Mouse (Mus musculus): ENCODE results near the gene Limd2. TPM values are rescaled to one million over a fixed set of nuclear protein-coding genes. Genes with fewer than 3 reads are reported as not detected.
"Not testable (repeated sequence)": the region's sequence is repeated elsewhere in the genome, so short reads cannot be mapped to it uniquely, and the experiment has no call there.

The Limd2 gene
- polyA plus RNA-seq, 1 experiment from 2014 or later, result 298 TPM

GRCm38 (mm10) chr11:106126727-106127373 lies 33.8 kb downstream of the Limd2 start:
- not testable (repeated sequence) for H3K9me3 ChIP-seq (ENCODE audit: control insufficient read depth, low read length); H3K4me2 ChIP-seq (replicated peaks; ENCODE audit: low read depth, low read length); DNase-seq (ENCODE audit: low spot score); H3K27ac ChIP-seq (ENCODE audit: low read depth, low read length); H3K36me3 ChIP-seq (ENCODE audit: control insufficient read depth, insufficient read depth, low read length); H3K9ac ChIP-seq (ENCODE audit: low read depth, low read length); H3K4me3 ChIP-seq (ENCODE audit: low read depth, low read length); ATAC-seq (ENCODE audit: low FRiP score); H3K27me3 ChIP-seq (ENCODE audit: control insufficient read depth, insufficient read depth, low read length); H3K4me1 ChIP-seq (replicated peaks; ENCODE audit: control insufficient read depth, insufficient read depth, low read length)
- 96% methylated on average over 4 of the region's 6 CpGs for WGBS

DNA sequence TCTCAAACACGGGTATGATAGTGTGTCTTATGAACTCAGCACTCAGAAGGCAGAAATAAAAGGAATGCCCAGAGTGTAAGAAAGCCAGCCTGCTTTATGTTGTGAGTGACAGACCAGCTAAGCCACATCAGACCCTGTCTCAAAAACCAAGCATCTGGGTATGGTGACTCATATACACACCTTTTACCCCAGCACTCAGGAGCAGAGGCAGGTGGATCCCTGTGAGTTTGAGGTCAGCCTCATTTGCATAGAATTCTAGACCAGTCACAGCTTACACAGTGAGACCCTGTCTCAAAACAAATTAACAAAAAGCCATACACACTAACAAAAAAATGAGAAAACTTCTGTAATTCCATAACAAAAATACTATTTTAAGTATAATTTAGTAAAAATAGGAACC lies 34.8 kb downstream of the Limd2 start:
- H3K4me1 ChIP-seq (replicated peaks; ENCODE audit: control insufficient read depth, insufficient read depth, low read length), result no peaks in the 10 kb centered on the region
- no peak for DNase-seq (ENCODE audit: low spot score)
- no peak overlapping the region for H3K9ac ChIP-seq (ENCODE audit: low read depth, low read length)
- H3K4me3 ChIP-seq (ENCODE audit: low read depth, low read length), result no peak overlapping the region
- no peaks in the 10 kb centered on the region for H3K27me3 ChIP-seq (ENCODE audit: control insufficient read depth, insufficient read depth, low read length)
- H3K36me3 ChIP-seq (ENCODE audit: control insufficient read depth, insufficient read depth, low read length), result 0 out of 2 replicates have a peak, but pooled peaks cover 2% of the 10 kb centered on the region
- no peaks in the 10 kb centered on the region for H3K9me3 ChIP-seq (ENCODE audit: control insufficient read depth, low read length)
- H3K27ac ChIP-seq (ENCODE audit: low read depth, low read length), result no peak overlapping the region
- 89% methylated on average over 1 of the region's 1 CpGs for WGBS
- no peak overlapping the region for H3K4me2 ChIP-seq (replicated peaks; ENCODE audit: low read depth, low read length)
- ATAC-seq (ENCODE audit: low FRiP score), result no peak

DNA sequence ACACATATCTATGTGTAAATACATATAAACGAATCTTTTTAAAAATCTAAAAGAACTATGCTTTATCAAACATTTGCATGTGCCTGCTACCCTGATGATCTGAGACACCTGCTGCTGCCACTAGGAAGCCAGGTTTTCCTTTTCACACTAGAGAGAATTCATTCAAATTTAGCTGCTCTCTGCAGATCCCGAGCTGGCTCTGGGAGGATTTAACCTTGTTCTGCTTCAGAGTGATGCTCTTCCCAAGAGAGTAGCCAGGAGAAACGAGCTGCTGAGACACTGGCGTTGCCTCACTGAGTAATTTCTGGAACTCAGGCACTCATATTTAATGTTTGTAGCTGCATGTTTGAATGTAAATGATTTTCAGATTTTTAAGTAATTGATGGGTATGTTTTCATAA lies 35.9 kb downstream of the Limd2 start:
- H3K9ac ChIP-seq (ENCODE audit: low read depth, low read length), result no peak overlapping the region
- DNase-seq (ENCODE audit: low spot score), result no peak
- no peaks in the 10 kb centered on the region for H3K4me1 ChIP-seq (replicated peaks; ENCODE audit: control insufficient read depth, insufficient read depth, low read length)
- no peak overlapping the region for H3K27ac ChIP-seq (ENCODE audit: low read depth, low read length)
- no peaks in the 10 kb centered on the region for H3K27me3 ChIP-seq (ENCODE audit: control insufficient read depth, insufficient read depth, low read length)
- no peaks in the 10 kb centered on the region for H3K36me3 ChIP-seq (ENCODE audit: control insufficient read depth, insufficient read depth, low read length)
- ATAC-seq (ENCODE audit: low FRiP score), result no peak
- no peak overlapping the region for H3K4me2 ChIP-seq (replicated peaks; ENCODE audit: low read depth, low read length)
- H3K9me3 ChIP-seq (ENCODE audit: control insufficient read depth, low read length), result no peaks in the 10 kb centered on the region
- H3K4me3 ChIP-seq (ENCODE audit: low read depth, low read length), result no peak overlapping the region
- 87% methylated on average over 4 of the region's 4 CpGs for WGBS

DNA sequence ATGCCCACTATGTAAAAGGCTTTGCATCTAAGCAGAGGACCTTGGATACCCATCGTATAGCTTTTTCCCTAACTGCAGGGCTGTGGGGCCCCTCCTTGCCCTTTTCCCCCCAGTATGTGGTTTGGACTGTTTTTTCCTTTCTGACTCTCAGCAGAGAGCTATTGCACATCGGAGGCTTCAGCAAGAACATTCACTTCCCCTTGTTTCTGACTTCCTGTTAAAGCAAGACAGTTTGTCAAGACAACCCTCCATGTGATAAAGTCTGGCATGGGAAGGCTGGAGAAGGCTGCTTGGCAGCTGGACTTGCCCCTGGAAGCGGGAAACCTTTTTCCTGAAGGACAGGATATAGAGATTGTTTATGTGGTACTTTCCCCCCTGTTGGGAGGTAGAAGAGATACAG lies 37.9 kb downstream of the Limd2 start:
- H3K9me3 ChIP-seq (ENCODE audit: control insufficient read depth, low read length), result no peaks in the 10 kb centered on the region
- H3K36me3 ChIP-seq (ENCODE audit: control insufficient read depth, insufficient read depth, low read length), result no peaks in the 10 kb centered on the region
- WGBS, result 87% methylated on average over 3 of the region's 3 CpGs
- no peak overlapping the region for H3K9ac ChIP-seq (ENCODE audit: low read depth, low read length)
- no peaks in the 10 kb centered on the region for H3K27me3 ChIP-seq (ENCODE audit: control insufficient read depth, insufficient read depth, low read length)
- no peak overlapping the region for H3K4me3 ChIP-seq (ENCODE audit: low read depth, low read length)
- no peak overlapping the region for H3K27ac ChIP-seq (ENCODE audit: low read depth, low read length)
- no peak overlapping the region for H3K4me2 ChIP-seq (replicated peaks; ENCODE audit: low read depth, low read length)
- ATAC-seq (ENCODE audit: low FRiP score) (no peak), DNase-seq (ENCODE audit: low spot score) (no peak)
- no peaks in the 10 kb centered on the region for H3K4me1 ChIP-seq (replicated peaks; ENCODE audit: control insufficient read depth, insufficient read depth, low read length)

GRCm38 (mm10) chr11:106122221-106122620 lies 38.4 kb downstream of the Limd2 start:
- Histone ChIP-seq H3K27me3 (ENCODE audit: control insufficient read depth, insufficient read depth, low read length) (no peaks in the 10 kb centered on the region), H3K4me1 (replicated peaks; ENCODE audit: control insufficient read depth, insufficient read depth, low read length) (no peaks in the 10 kb centered on the region), H3K9me3 (ENCODE audit: control insufficient read depth, low read length) (no peaks in the 10 kb centered on the region), H3K36me3 (ENCODE audit: control insufficient read depth, insufficient read depth, low read length) (no peaks in the 10 kb centered on the region), H3K9ac (ENCODE audit: low read depth, low read length) (no peak overlapping the region), H3K27ac (ENCODE audit: low read depth, low read length) (no peak overlapping the region), H3K4me2 (replicated peaks; ENCODE audit: low read depth, low read length) (no peak overlapping the region), H3K4me3 (ENCODE audit: low read depth, low read length) (no peak overlapping the region)
- no peak for DNase-seq (ENCODE audit: low spot score)
- 97% methylated on average over 5 of the region's 5 CpGs for WGBS
- ATAC-seq (ENCODE audit: low FRiP score), result no peak

DNA sequence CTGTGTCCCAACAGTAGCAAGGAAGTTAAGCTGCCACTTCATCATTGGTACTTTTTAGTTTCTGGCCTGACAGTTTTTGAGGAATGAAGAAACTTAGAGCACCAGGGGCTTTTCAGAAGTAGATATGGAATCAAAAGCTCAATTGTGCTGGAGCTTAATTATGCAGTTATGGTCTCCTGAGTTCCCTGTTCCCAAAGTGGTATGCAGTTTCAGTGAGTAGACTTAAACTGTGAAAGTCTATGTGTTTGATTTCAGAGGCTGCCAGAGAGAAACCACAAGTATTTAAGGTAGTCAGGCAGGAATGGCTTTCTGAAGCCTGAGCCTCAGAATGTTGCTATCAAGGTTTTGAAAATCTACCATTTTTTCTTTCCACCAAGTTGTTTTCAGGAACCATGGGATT lies 49.0 kb downstream of the Limd2 start:
- ATAC-seq (ENCODE audit: low FRiP score) (no peak), DNase-seq (ENCODE audit: low spot score) (no peak)
- Histone ChIP-seq H3K36me3 (ENCODE audit: control insufficient read depth, insufficient read depth, low read length) (0 out of 2 replicates have a peak, but pooled peaks cover 3% of the 10 kb centered on the region), H3K27ac (ENCODE audit: low read depth, low read length) (no peak overlapping the region), H3K27me3 (ENCODE audit: control insufficient read depth, insufficient read depth, low read length) (no peaks in the 10 kb centered on the region), H3K9me3 (ENCODE audit: control insufficient read depth, low read length) (no peaks in the 10 kb centered on the region), H3K9ac (ENCODE audit: low read depth, low read length) (no peak overlapping the region), H3K4me3 (ENCODE audit: low read depth, low read length) (no peak overlapping the region), H3K4me1 (replicated peaks; ENCODE audit: control insufficient read depth, insufficient read depth, low read length) (no peaks in the 10 kb centered on the region), H3K4me2 (replicated peaks; ENCODE audit: low read depth, low read length) (no peak overlapping the region)

Other genes starting within 250 kb of the Limd2 start
- 17.6 and 20.9 TPM in 2 replicates for gene Cyb561, start 207.5 kb downstream of the Limd2 start, polyA plus RNA-seq (2014; fragmentation: Nextera tagmentation; extraction: Ambion mirVana)
- gene Ace, start 192.9 kb downstream of the Limd2 start, polyA plus RNA-seq (2014; fragmentation: Nextera tagmentation; extraction: Ambion mirVana), result 0.46 and 0.53 TPM in 2 replicates
- not detected in 2 replicates for gene Ace3, start 166.2 kb downstream of the Limd2 start, polyA plus RNA-seq (2014; fragmentation: Nextera tagmentation; extraction: Ambion mirVana)
- 0.46 and 0.75 TPM in 2 replicates for gene Kcnh6, start 152.7 kb downstream of the Limd2 start, polyA plus RNA-seq (2014; fragmentation: Nextera tagmentation; extraction: Ambion mirVana)
- gene Dcaf7, start 124.0 kb downstream of the Limd2 start, polyA plus RNA-seq (2014; fragmentation: Nextera tagmentation; extraction: Ambion mirVana), result 70.1 and 77.6 TPM in 2 replicates
- 8.7 and 11.7 TPM in 2 replicates for gene Taco1, start 94.8 kb downstream of the Limd2 start, polyA plus RNA-seq (2014; fragmentation: Nextera tagmentation; extraction: Ambion mirVana)
- gene Map3k3, start 76.2 kb downstream of the Limd2 start, polyA plus RNA-seq (2014; fragmentation: Nextera tagmentation; extraction: Ambion mirVana), result 14.2 and 15.7 TPM in 2 replicates
- not detected in 2 replicates for gene Gm10840, start within 50 bp of the Limd2 start, polyA plus RNA-seq (2014; fragmentation: Nextera tagmentation; extraction: Ambion mirVana)
- gene Strada, start 41.3 kb upstream of the Limd2 start, polyA plus RNA-seq (2014; fragmentation: Nextera tagmentation; extraction: Ambion mirVana), result 36.4 and 44.5 TPM in 2 replicates
- 65.7 and 72.3 TPM in 2 replicates for gene Ccdc47, start 55.5 kb upstream of the Limd2 start, polyA plus RNA-seq (2014; fragmentation: Nextera tagmentation; extraction: Ambion mirVana)
- gene Ddx42, start 56.1 kb upstream of the Limd2 start, polyA plus RNA-seq (2014; fragmentation: Nextera tagmentation; extraction: Ambion mirVana), result 91.4 and 103 TPM in 2 replicates
- 59.4 and 61.2 TPM in 2 replicates for gene Ftsj3, start 95.2 kb upstream of the Limd2 start, polyA plus RNA-seq (2014; fragmentation: Nextera tagmentation; extraction: Ambion mirVana)
- gene Psmc5, start 95.3 kb upstream of the Limd2 start, polyA plus RNA-seq (2014; fragmentation: Nextera tagmentation; extraction: Ambion mirVana), result 381 and 414 TPM in 2 replicates
- gene Smarcd2, start 112.1 kb upstream of the Limd2 start, polyA plus RNA-seq (2014; fragmentation: Nextera tagmentation; extraction: Ambion mirVana), result 31.6 and 33.2 TPM in 2 replicates
- gene Tcam1, start 115.8 kb upstream of the Limd2 start, polyA plus RNA-seq (2014; fragmentation: Nextera tagmentation; extraction: Ambion mirVana), result 0.08 and 0.35 TPM in 2 replicates
- not detected in 2 replicates for gene Gh, start 141.0 kb upstream of the Limd2 start, polyA plus RNA-seq (2014; fragmentation: Nextera tagmentation; extraction: Ambion mirVana)
- 0.91 and 1.9 TPM in 2 replicates for gene Cd79b, start 153.9 kb upstream of the Limd2 start, polyA plus RNA-seq (2014; fragmentation: Nextera tagmentation; extraction: Ambion mirVana)
- gene Scn4a, start 192.4 kb upstream of the Limd2 start, polyA plus RNA-seq (2014; fragmentation: Nextera tagmentation; extraction: Ambion mirVana), result 0.05 TPM in 1 of 2 replicates, not detected in the other
- not detected in 2 replicates for gene Prr29, start 204.6 kb upstream of the Limd2 start, polyA plus RNA-seq (2014; fragmentation: Nextera tagmentation; extraction: Ambion mirVana)
- gene Icam2, start 227.2 kb upstream of the Limd2 start, polyA plus RNA-seq (2014; fragmentation: Nextera tagmentation; extraction: Ambion mirVana), result 17.0 and 19.1 TPM in 2 replicates

Measured in hindbrain, embryonic 11.5 days (tissue).